In genomic region chr10:75921026-75921725, GRCm38 (mm10) we compare ENCODE assay signal across 7 mouse cellular contexts. TPM values are rescaled to one million over a fixed set of nuclear protein-coding genes. Genes with fewer than 3 reads are reported as not detected.
DNase-seq lines count a peak whose midpoint lies in the region; ATAC-seq lines count a peak whose summit lies in the region.

Gene Smarcb1 (minus strand): TSS chr10:75921617.

- DNase-seq in adrenal gland, postnatal 10 days: peak; percentile 96
- DNase-seq in embryonic facial prominence, embryonic 10.5 days (ENCODE audit: low spot score): peak; percentile 95
- DNase-seq in gonadal fat pad, adult 2 months (ENCODE audit: low read depth): no peak
- peak; percentile 95 for DNase-seq in kidney, adult 11 months
- peak; percentile 97 for DNase-seq in limb, embryonic 10.5 days (ENCODE audit: low spot score)
- DNase-seq in spleen, adult 12 weeks (ENCODE audit: low spot score): peak; percentile 88

- H3K27ac ChIP-seq in embryonic facial prominence, embryonic 10.5 days (replicated peaks): peak within 1 kb of the TSS; percentile 99
- peak within 1 kb of the TSS; percentile 99 for H3K27ac ChIP-seq in limb, embryonic 10.5 days
- H3K27ac ChIP-seq in midbrain, embryonic 13.5 days: peak within 1 kb of the TSS; percentile 96

- H3K27me3 ChIP-seq in embryonic facial prominence, embryonic 10.5 days (replicated peaks; ENCODE audit: low read depth, poor library complexity, severe bottlenecking): no peaks in the 10 kb centered on the region
- H3K27me3 ChIP-seq in limb, embryonic 10.5 days (ENCODE audit: low read depth, poor library complexity, severe bottlenecking): no peaks in the 10 kb centered on the region
- no peaks in the 10 kb centered on the region for H3K27me3 ChIP-seq in midbrain, embryonic 13.5 days

- peak within 1 kb of the TSS; percentile 84 for H3K4me3 ChIP-seq in embryonic facial prominence, embryonic 10.5 days
- H3K4me3 ChIP-seq in limb, embryonic 10.5 days: peak within 1 kb of the TSS; percentile 96
- H3K4me3 ChIP-seq in midbrain, embryonic 13.5 days (replicated peaks): peak within 1 kb of the TSS; percentile 72

- peak within 1 kb of the TSS; percentile 89 for H3K9ac ChIP-seq in midbrain, embryonic 13.5 days (replicated peaks)

- peaks cover 44% of the 10 kb centered on the region for H3K4me1 ChIP-seq in embryonic facial prominence, embryonic 10.5 days
- peaks cover 47% of the 10 kb centered on the region for H3K4me1 ChIP-seq in limb, embryonic 10.5 days
- H3K4me1 ChIP-seq in midbrain, embryonic 13.5 days (replicated peaks): peaks cover 52% of the 10 kb centered on the region

- under 1% methylated on average over 76 of the region's 76 CpGs for whole genome bisulfite sequencing in embryonic facial prominence, embryonic 10.5 days
- WGBS in limb, embryonic 10.5 days: under 1% methylated on average over 76 of the region's 76 CpGs
- under 1% methylated on average over 76 of the region's 76 CpGs for WGBS in midbrain, embryonic 13.5 days

- no peaks in the 10 kb centered on the region for H3K9me3 ChIP-seq in embryonic facial prominence, embryonic 10.5 days
- H3K9me3 ChIP-seq in limb, embryonic 10.5 days (replicated peaks): no peaks in the 10 kb centered on the region
- H3K9me3 ChIP-seq in midbrain, embryonic 13.5 days: no peaks in the 10 kb centered on the region

- peak within 1 kb of the TSS; percentile 67 for H3K4me2 ChIP-seq in midbrain, embryonic 13.5 days (replicated peaks)

- peak; percentile 91 for ATAC-seq in midbrain, embryonic 13.5 days

- peaks cover 67% of the 10 kb centered on the region for H3K36me3 ChIP-seq in embryonic facial prominence, embryonic 10.5 days (replicated peaks)
- peaks cover 64% of the 10 kb centered on the region for H3K36me3 ChIP-seq in limb, embryonic 10.5 days
- peaks cover 31% of the 10 kb centered on the region for H3K36me3 ChIP-seq in midbrain, embryonic 13.5 days

RNA-seq across cellular contexts. Expression of gene Smarcb1, which starts in this region (rescaled TPM):
- 10 to 100 TPM; 70.4 to 73.0 TPM for total RNA-seq in adrenal gland, postnatal 10 days (2021)
- polyA plus RNA-seq in embryonic facial prominence, embryonic 10.5 days (2016; fragmentation: Nextera tagmentation; extraction: Ambion mirVana): 284 and 291 TPM in 2 replicates
- polyA plus RNA-seq in gonadal fat pad, adult 2 months (2012; rRNA removed): 37.1 and 46.1 TPM in 2 replicates
- polyA plus RNA-seq in limb, embryonic 10.5 days (2016; fragmentation: Nextera tagmentation; extraction: Ambion mirVana): 285 and 294 TPM in 2 replicates
- 323 and 327 TPM in 2 replicates for polyA plus RNA-seq in midbrain, embryonic 13.5 days (2015; fragmentation: Nextera tagmentation; extraction: Ambion mirVana)
